Mouse (Mus musculus) gastrocnemius, postnatal 36 days (tissue): ENCODE data around the gene Vcam1. TPM values are rescaled to one million over a fixed set of nuclear protein-coding genes. Genes with fewer than 3 reads are reported as not detected.

Source experiments
- DNase-seq, 2 experiments: peaks; one replicate each; pipeline ENCODE4 v3.0.0; 2022
- intact Hi-C: fragments of 180-260 bp; cut with DNase I; formaldehyde crosslinking; loops from one replicate; pipeline ENCODE4 v1.15.1; 2025
- long read RNA-seq, 2 experiments: library from polyadenylated mRNA; stranded (forward); transcript quantifications; one replicate each; pipeline ENCODE4 v2.0.0; 2021
- total RNA-seq, 2 experiments: library from RNA; stranded (reverse); gene quantifications; 2 replicates each; pipeline ENCODE4 v1.2.3; 2021

The Vcam1 gene
- 1 to 10 TPM; 2.9 to 4.0 TPM for total RNA-seq
- long read RNA-seq, experiment 1, partial matches to known transcripts = 1 of 1 reads
- long read RNA-seq, experiment 1, other reads (novel, unspliced or antisense) = 0 of 1 reads
- long read RNA-seq, experiment 2, partial matches to known transcripts = 0 of 5 reads
- long read RNA-seq, experiment 2, other reads (novel, unspliced or antisense) = 1 of 5 reads

GRCm38 (mm10) chr3:116129259-116129738 lies at the start of gene Vcam1:
Gene Vcam1 (minus strand): TSS chr3:116129688.
- peak in 1 of 2 experiments; percentile 45 for DNase-seq
- intact Hi-C loops = no loop called here

- no peak for DNase-seq
- intact Hi-C loops = no loop called here
Measured at GRCm38 (mm10) chr3:116175106-116175505, 45.6 kb upstream of the Vcam1 start.

GRCm38 (mm10) chr3:116171461-116171860 lies 42.0 kb upstream of the Vcam1 start:
- intact Hi-C loops = no loop called here
- DNase-seq = no peak

GRCm38 (mm10) chr3:116168056-116168455 lies 38.6 kb upstream of the Vcam1 start:
- intact Hi-C loops = no loop called here
- no peak for DNase-seq

- DNase-seq = no peak
- intact Hi-C loops = no loop called here
Measured at GRCm38 (mm10) chr3:116166296-116166695, 36.8 kb upstream of the Vcam1 start.

GRCm38 (mm10) chr3:116165030-116165429 lies 35.5 kb upstream of the Vcam1 start:
- DNase-seq = no peak
- intact Hi-C loops = no loop called here

- DNase-seq = no peak
- intact Hi-C loops = no loop called here
Measured at GRCm38 (mm10) chr3:116163517-116163916, 34.0 kb upstream of the Vcam1 start.

- DNase-seq = no peak
- intact Hi-C loops = no loop called here
Measured at GRCm38 (mm10) chr3:116162097-116162666, 32.7 kb upstream of the Vcam1 start.

GRCm38 (mm10) chr3:116159376-116159775 lies 29.9 kb upstream of the Vcam1 start:
- DNase-seq = no peak
- intact Hi-C loops = no loop called here

GRCm38 (mm10) chr3:116157447-116157990 lies 28.0 kb upstream of the Vcam1 start:
- intact Hi-C loops = no loop called here
- no peak for DNase-seq

- intact Hi-C loops = no loop called here
Measured at GRCm38 (mm10) chr3:116150056-116150632, 20.7 kb upstream of the Vcam1 start.

GRCm38 (mm10) chr3:116149096-116149495 lies 19.6 kb upstream of the Vcam1 start:
- intact Hi-C loops = no loop called here
- no peak for DNase-seq

More at GRCm38 (mm10) chr3:116150056-116150632, 20.7 kb upstream of the Vcam1 start:
- no peak for DNase-seq

- intact Hi-C loops = no loop called here
- no peak for DNase-seq
Measured at GRCm38 (mm10) chr3:116148676-116149075, 19.2 kb upstream of the Vcam1 start.

GRCm38 (mm10) chr3:116141226-116141625 lies 11.7 kb upstream of the Vcam1 start:
- no peak for DNase-seq
- intact Hi-C loops = no loop called here

- no peak for DNase-seq
- intact Hi-C loops = no loop called here
Measured at GRCm38 (mm10) chr3:116139000-116139399, 9.5 kb upstream of the Vcam1 start.

- intact Hi-C loops = no loop called here
- DNase-seq = no peak
Measured at GRCm38 (mm10) chr3:116138081-116138480, 8.6 kb upstream of the Vcam1 start.

- intact Hi-C loops = no loop called here
- DNase-seq = no peak
Measured at GRCm38 (mm10) chr3:116133363-116133762, 3.9 kb upstream of the Vcam1 start.

GRCm38 (mm10) chr3:116130711-116131110 lies 1.2 kb upstream of the Vcam1 start:
- intact Hi-C loops = no loop called here

GRCm38 (mm10) chr3:116129841-116130595 lies 530 bp upstream of the Vcam1 start:
- no peak for DNase-seq
- intact Hi-C loops = no loop called here

More at GRCm38 (mm10) chr3:116130711-116131110, 1.2 kb upstream of the Vcam1 start:
- DNase-seq = no peak

GRCm38 (mm10) chr3:116128311-116129204 lies 930 bp downstream of the Vcam1 start:
- intact Hi-C loops = no loop called here
- DNase-seq = no peak
